Mouse (Mus musculus) E14TG2a.4 (cell line): ENCODE results near the gene Apaf1.

ENCODE experiments used
- CTCF ChIP-seq: conservative IDR thresholded peaks from 2 replicates; pipeline ENCODE4 v1.5.1; 2014; ENCODE audit warnings: low read length
- NANOG ChIP-seq: IDR thresholded peaks from 2 replicates; pipeline ENCODE4 v1.6.1; 2014; ENCODE audit warnings: borderline replicate concordance, low read length, mixed read lengths
- POU5F1 ChIP-seq: IDR thresholded peaks from 2 replicates; pipeline ENCODE4 v1.6.1; 2014; ENCODE audit warnings: low read length, borderline replicate concordance

DNA sequence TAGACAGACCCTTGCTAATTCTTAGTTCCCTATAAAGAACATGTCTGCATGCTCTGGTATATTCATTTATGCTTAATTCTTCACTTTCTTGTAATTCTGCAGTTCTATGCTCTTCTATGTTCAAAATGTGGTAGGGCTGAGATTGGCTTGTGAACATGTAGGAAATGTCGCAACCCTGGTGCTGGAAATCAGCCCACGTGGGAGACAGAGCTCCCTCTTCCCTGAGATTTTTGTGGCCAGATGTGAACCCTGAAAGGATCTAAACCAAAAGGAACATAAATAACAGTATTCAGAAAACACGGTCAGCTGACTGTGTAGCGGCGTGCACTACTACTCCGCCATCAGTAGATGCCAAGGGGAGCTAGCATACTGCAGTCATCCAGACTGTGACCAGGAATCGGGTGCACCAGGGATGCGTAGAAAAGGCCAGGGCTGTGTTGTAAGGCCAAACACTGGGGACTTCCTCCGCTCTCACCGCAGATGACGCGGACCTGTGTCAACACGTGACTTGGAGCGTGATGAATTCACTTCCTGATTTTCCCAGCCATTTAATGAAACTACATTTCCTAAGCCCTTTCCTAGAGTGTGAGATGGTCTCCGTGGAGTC lies 129.4 kb downstream of the Apaf1 start:
- TF ChIP-seq CTCF = no peak
- TF ChIP-seq NANOG = no peak
- TF ChIP-seq POU5F1 = no peak
